Mouse (Mus musculus) Patski (cell line): ENCODE results near the gene 1700028P14Rik. TPM values are rescaled to one million over a fixed set of nuclear protein-coding genes. Genes with fewer than 3 reads are reported as not detected.
"Not testable (repeated sequence)": the region's sequence is repeated elsewhere in the genome, so short reads cannot be mapped to it uniquely, and the experiment has no call there.

Experiments used
- ATAC-seq: fragments of 100-300 bp; one replicate; pipeline ENCODE4 v1.8.0; 2021
- CTCF ChIA-PET: fragments of 350-600 bp; sonication (Branson Sonifier 250); formaldehyde crosslinking; loops from one replicate; lab custom pipeline; 2022; ENCODE audit warnings: inconsistent platforms; lab: Charles Lee
- POLR2A ChIA-PET: fragments of 350-600 bp; sonication (Branson Sonifier 250); formaldehyde crosslinking; loops from one replicate; lab custom pipeline; 2022; ENCODE audit warnings: antibody characterized with exemption, inconsistent platforms; lab: Charles Lee
- DNase-seq: peaks from one replicate; pipeline ENCODE4 v3.0.0-alpha.2; 2011; ENCODE audit warnings: low read depth, low spot score
- H3K27me3 ChIP-seq: fragments of 371-371 bp; one replicate; pipeline ENCODE4 v1.5.1; 2021
- CTCF ChIP-seq: fragments of 100-300 bp; IDR thresholded peaks from one replicate; pipeline ENCODE4 v1.5.1; 2021
- in situ Hi-C: fragments of 300-500 bp; cut with MboI; formaldehyde crosslinking; loops from 3 replicates; pipeline ENCODE4 v1.11.1; 2018; ENCODE audit warnings: low pct_unique_long_range_greater_than_20kb, mixed read lengths
- polyA plus RNA-seq: library from polyadenylated mRNA; unstranded; gene quantifications from one replicate; pipeline ENCODE4 v1.2.3, GENCODE M21; 2021

1700028P14Rik gene
- polyA plus RNA-seq, result not detected

GRCm38 (mm10) chr19:23652644-23653043, at the start of gene 1700028P14Rik:
Gene 1700028P14Rik (minus strand): TSS chr19:23652812.
- no peak for TF ChIP-seq CTCF
- in situ Hi-C loops, result no loop called here
- H3K27me3 ChIP-seq, result peaks cover 29% of the 10 kb centered on the region
- POLR2A ChIA-PET, result no interaction called here
- ATAC-seq (no peak), DNase-seq (no peak)
- CTCF ChIA-PET, result no interaction called here

GRCm38 (mm10) chr19:23699131-23699530, 46.5 kb upstream of the 1700028P14Rik start:
- in situ Hi-C loops, result loop anchor here (25.0 kb wide), 1 partner anchor 787 kb away; no protein-coding TSS in a partner anchor
- no peak for TF ChIP-seq CTCF
- no peak for ATAC-seq
- CTCF ChIA-PET, result interaction anchor here (0.7 to 2.5 kb wide), 2 partner anchors 10 to 11 kb away, joined by 3 to 8 read pairs; no protein-coding TSS in a partner anchor
- POLR2A ChIA-PET, result no interaction called here
- no peak for DNase-seq
- no peaks in the 10 kb centered on the region for H3K27me3 ChIP-seq

GRCm38 (mm10) chr19:23698366-23698765, 45.8 kb upstream of the 1700028P14Rik start:
- TF ChIP-seq CTCF, result no peak
- DNase-seq (no peak), ATAC-seq (no peak)
- in situ Hi-C loops, result loop anchor here (25.0 kb wide), 1 partner anchor 786 kb away; no protein-coding TSS in a partner anchor
- ChIA-PET POLR2A (no interaction called here), CTCF (interaction anchor here (0.9 to 2.5 kb wide), 3 partner anchors 10 to 60 kb away, joined by 3 to 8 read pairs (median 4); partner anchors contain the start of gene Apba1)
- no peaks in the 10 kb centered on the region for H3K27me3 ChIP-seq

- no peak for TF ChIP-seq CTCF
- POLR2A ChIA-PET, result no interaction called here
- in situ Hi-C loops, result loop anchor here (25.0 kb wide), 1 partner anchor 786 kb away; no protein-coding TSS in a partner anchor
- H3K27me3 ChIP-seq, result no peaks in the 10 kb centered on the region
- DNase-seq, result no peak
- CTCF ChIA-PET, result interaction anchor here (0.9 to 2.5 kb wide), 3 partner anchors 9 to 60 kb away, joined by 3 to 8 read pairs (median 4); partner anchors contain the start of gene Apba1
- ATAC-seq, result no peak
These were observed 45.2 kb upstream of the 1700028P14Rik start for GRCm38 (mm10) chr19:23697861-23698260.

- H3K27me3 ChIP-seq, result no peaks in the 10 kb centered on the region
- POLR2A ChIA-PET, result no interaction called here
- CTCF ChIA-PET, result interaction anchor here (0.9 to 1.6 kb wide), 4 partner anchors 11 to 64 kb away, joined by 3 to 5 read pairs (median 4); no protein-coding TSS in a partner anchor
- in situ Hi-C loops, result loop anchor here (25.0 kb wide), 1 partner anchor 782 kb away; no protein-coding TSS in a partner anchor
- no peak for TF ChIP-seq CTCF
- ATAC-seq, result no peak
- DNase-seq, result no peak
These were observed 41.7 kb upstream of the 1700028P14Rik start for GRCm38 (mm10) chr19:23694344-23694743.

- H3K27me3 ChIP-seq, result peaks cover 3% of the 10 kb centered on the region
- no peak for DNase-seq
- ATAC-seq, result no peak
- ChIA-PET CTCF (interaction anchor here (1.5 to 2.2 kb wide), 3 partner anchors 9 to 70 kb away, joined by 4 to 8 read pairs (median 8); partner anchors contain the start of gene Apba1), POLR2A (interaction anchor here (0.9 kb wide), 1 partner anchor 9 kb away, joined by 4 read pairs; no protein-coding TSS in a partner anchor)
- in situ Hi-C loops, result loop anchor here (25.0 kb wide), 1 partner anchor 776 kb away; no protein-coding TSS in a partner anchor
- TF ChIP-seq CTCF, result no peak
These were observed 35.9 kb upstream of the 1700028P14Rik start for GRCm38 (mm10) chr19:23688421-23688946.

GRCm38 (mm10) chr19:23687296-23688021, 34.8 kb upstream of the 1700028P14Rik start, which contains the start of gene Ptar1:
Gene Ptar1 (plus strand): TSS chr19:23687429.
- peak; percentile 73 for ATAC-seq
- in situ Hi-C loops, result loop anchor here (25.0 kb wide), 1 partner anchor 775 kb away; no protein-coding TSS in a partner anchor
- peaks cover 6% of the 10 kb centered on the region for H3K27me3 ChIP-seq
- no peak for TF ChIP-seq CTCF
- POLR2A ChIA-PET, result interaction anchor here (0.9 kb wide), 1 partner anchor 10 kb away, joined by 4 read pairs; no protein-coding TSS in a partner anchor
- CTCF ChIA-PET, result interaction anchor here (1.5 to 2.2 kb wide), 3 partner anchors 10 to 71 kb away, joined by 4 to 8 read pairs (median 8); partner anchors contain the start of gene Apba1
- DNase-seq, result no peak

- peak; percentile 20 for DNase-seq
- CTCF ChIA-PET, result no interaction called here
- in situ Hi-C loops, result loop anchor here (25.0 kb wide), 1 partner anchor 775 kb away; no protein-coding TSS in a partner anchor
- H3K27me3 ChIP-seq, result peaks cover 11% of the 10 kb centered on the region
- peak; percentile 84 for ATAC-seq
- POLR2A ChIA-PET, result no interaction called here
- TF ChIP-seq CTCF, result no peak
These were observed 34.3 kb upstream of the 1700028P14Rik start for GRCm38 (mm10) chr19:23686962-23687295.

- in situ Hi-C loops, result loop anchor here (25.0 kb wide), 1 partner anchor 763 kb away; no protein-coding TSS in a partner anchor
- DNase-seq, CTCF ChIA-PET, ATAC-seq, POLR2A ChIA-PET: not testable (repeated sequence)
- peaks cover 72% of the 10 kb centered on the region for H3K27me3 ChIP-seq
These were observed 23.0 kb upstream of the 1700028P14Rik start for GRCm38 (mm10) chr19:23675656-23676055.

GRCm38 (mm10) chr19:23673021-23673420, 20.4 kb upstream of the 1700028P14Rik start:
- TF ChIP-seq CTCF, result no peak
- peaks cover 60% of the 10 kb centered on the region for H3K27me3 ChIP-seq
- CTCF ChIA-PET, result no interaction called here

More at GRCm38 (mm10) chr19:23673021-23673420, 20.4 kb upstream of the 1700028P14Rik start:
- in situ Hi-C loops, result no loop called here
- POLR2A ChIA-PET, result no interaction called here
- no peak for DNase-seq
- no peak for ATAC-seq
